Mouse (Mus musculus) myocyte (in vitro differentiated cells): ENCODE measurements around the gene Rrp15.

Source experiments
- MYOD1 ChIP-seq, 3 experiments: IDR thresholded peaks; one replicate each; pipeline ENCODE4 v1.6.1; 2011; ENCODE audit warnings: control low read depth in 2 of 3, low read depth in 2 of 3, mild to moderate bottlenecking in 2 of 3, moderate library complexity in 1 of 3; ENCODE audit not compliant: insufficient read length in 2 of 3, control insufficient read depth in 1 of 3
- MYOG ChIP-seq, 3 experiments: IDR thresholded peaks; one replicate each; pipeline ENCODE4 v1.6.1; 2011; ENCODE audit warnings: control low read depth in 2 of 3, low read depth in 2 of 3, mild to moderate bottlenecking in 2 of 3; ENCODE audit not compliant: insufficient read length in 2 of 3, control insufficient read depth in 1 of 3, insufficient read depth in 1 of 3
- POLR2A ChIP-seq: IDR thresholded peaks from one replicate; pipeline ENCODE4 v1.6.1; 2011; ENCODE audit warnings: low read depth, mild to moderate bottlenecking, control low read depth, moderate library complexity; ENCODE audit not compliant: insufficient read length

- TF ChIP-seq MYOD1 (IDR thresholded peaks at IDR 0.05; ENCODE audit: control insufficient read depth in 1 of 3, insufficient read length in 2 of 3, low read depth in 2 of 3) (peak; percentile 74 to 94 (median 92)), MYOG (IDR thresholded peaks at IDR 0.05; ENCODE audit: control insufficient read depth in 1 of 3, insufficient read depth in 1 of 3, insufficient read length in 2 of 3, low read depth in 2 of 3) (peak; percentile 94 to 99 (median 96)), POLR2A (peak; percentile 77)
Measured at GRCm38 (mm10) chr1:186748724-186749653, at the start of gene Rrp15.
